Mouse (Mus musculus): ENCODE results near the gene BC048403. TPM values are rescaled to one million over a fixed set of nuclear protein-coding genes. Genes with fewer than 3 reads are reported as not detected.

Gene BC048403
- 1 to 10 TPM; 4.1 to 5.5 TPM for polyA plus RNA-seq (2017; shearing (Covaris generic))

GRCm38 (mm10) chr10:121739548-121740505 lies at the start of gene BC048403:
TSS of gene BC048403 (plus strand) at chr10:121739937.
- ATAC-seq: peak; percentile 84

- no peak for ATAC-seq
Measured at GRCm38 (mm10) chr10:121692944-121693579, 46.7 kb upstream of the BC048403 start.

- ATAC-seq: no peak
Measured at GRCm38 (mm10) chr10:121694567-121694966, 45.2 kb upstream of the BC048403 start.

GRCm38 (mm10) chr10:121701296-121702248 lies 38.2 kb upstream of the BC048403 start:
- ATAC-seq: peak; percentile 87

- no peak for ATAC-seq
Measured at GRCm38 (mm10) chr10:121703619-121704018, 36.1 kb upstream of the BC048403 start.

GRCm38 (mm10) chr10:121704871-121705270 lies 34.9 kb upstream of the BC048403 start:
- ATAC-seq: no peak

GRCm38 (mm10) chr10:121705399-121706163 lies 34.2 kb upstream of the BC048403 start:
- no peak for ATAC-seq

GRCm38 (mm10) chr10:121716862-121717261 lies 22.9 kb upstream of the BC048403 start:
- ATAC-seq: no peak

- no peak for ATAC-seq
Measured at GRCm38 (mm10) chr10:121718896-121719585, 20.7 kb upstream of the BC048403 start.

GRCm38 (mm10) chr10:121720701-121721100 lies 19.0 kb upstream of the BC048403 start:
- ATAC-seq: no peak

GRCm38 (mm10) chr10:121726505-121726904 lies 13.2 kb upstream of the BC048403 start:
- ATAC-seq: no peak

GRCm38 (mm10) chr10:121727151-121727550 lies 12.6 kb upstream of the BC048403 start:
- no peak for ATAC-seq

- no peak for ATAC-seq
Measured at GRCm38 (mm10) chr10:121728226-121728625, 11.5 kb upstream of the BC048403 start.

- no peak for ATAC-seq
Measured at GRCm38 (mm10) chr10:121731048-121731725, 8.6 kb upstream of the BC048403 start.

GRCm38 (mm10) chr10:121732542-121732941 lies 7.2 kb upstream of the BC048403 start:
- no peak for ATAC-seq

- no peak for ATAC-seq
Measured at GRCm38 (mm10) chr10:121737256-121737655, 2.5 kb upstream of the BC048403 start.

GRCm38 (mm10) chr10:121742336-121742735 lies 2.6 kb downstream of the BC048403 start:
- no peak for ATAC-seq

- no peak for ATAC-seq
Measured at GRCm38 (mm10) chr10:121750175-121750574, 10.4 kb downstream of the BC048403 start.

- no peak for ATAC-seq
Measured at GRCm38 (mm10) chr10:121754237-121754636, 14.5 kb downstream of the BC048403 start.

GRCm38 (mm10) chr10:121755822-121756221 lies 16.1 kb downstream of the BC048403 start:
- no peak for ATAC-seq

Data from CD4-positive, CD25-positive, alpha-beta regulatory T cell, adult 4 months (primary cell).